Mouse (Mus musculus): Measurements from ENCODE around the gene Gm45234.
"Not testable (repeated sequence)": the region's sequence is repeated elsewhere in the genome, so short reads cannot be mapped to it uniquely, and the experiment has no call there.

The Gm45234 gene

DNA sequence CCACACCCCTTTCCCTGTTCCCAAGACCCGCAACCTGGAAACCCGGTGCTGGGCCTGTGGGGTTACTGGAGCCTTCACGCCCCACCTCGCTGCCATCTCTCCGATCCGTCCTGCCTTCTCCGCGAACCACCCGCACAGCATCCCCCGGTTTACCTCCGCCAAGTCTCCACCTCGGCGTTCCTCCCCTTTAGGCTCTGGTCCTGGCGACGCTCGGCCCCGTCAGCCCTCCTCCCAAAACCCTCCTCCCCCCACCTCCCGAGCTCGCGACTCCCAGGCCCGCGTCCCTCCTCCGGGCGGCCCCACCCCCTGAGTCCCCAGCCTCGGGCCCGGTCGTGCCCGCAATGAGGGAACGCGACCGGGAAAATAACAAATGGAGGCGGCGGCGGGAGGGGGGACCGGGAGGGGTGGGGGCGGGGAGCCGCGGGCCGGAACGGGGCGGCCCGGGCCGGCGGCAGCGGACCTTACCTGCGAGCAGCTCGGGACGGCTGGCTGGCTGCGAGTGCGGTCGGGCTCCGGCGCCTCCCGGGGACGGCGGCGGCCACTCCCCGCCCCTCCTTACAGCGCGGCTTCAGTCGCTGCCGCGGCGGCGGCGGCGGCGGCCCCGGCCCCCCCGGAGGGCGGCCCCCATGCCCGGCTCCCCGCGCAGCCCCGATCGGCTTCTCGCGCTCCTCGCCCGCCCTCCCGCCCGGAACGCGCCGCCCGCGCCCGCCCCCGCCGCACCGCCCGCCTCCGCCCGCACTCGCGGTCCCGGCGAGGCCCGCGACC is at the start of gene Gm45234, which contains the start of gene Atn1:
Gm45234 (minus strand) TSS at position 191 of the 765 bp plus-strand sequence.
Atn1 (minus strand) TSS at position 694 of the 765 bp plus-strand sequence.
- peak; percentile 72 for DNase-seq (ENCODE audit: low spot score)

GRCm38 (mm10) chr6:124804341-124804740 is 48.5 kb upstream of the Gm45234 start:
- DNase-seq (ENCODE audit: low spot score), result no peak

GRCm38 (mm10) chr6:124803691-124804090 is 47.9 kb upstream of the Gm45234 start:
- not testable (repeated sequence) for DNase-seq (ENCODE audit: low spot score)

DNA sequence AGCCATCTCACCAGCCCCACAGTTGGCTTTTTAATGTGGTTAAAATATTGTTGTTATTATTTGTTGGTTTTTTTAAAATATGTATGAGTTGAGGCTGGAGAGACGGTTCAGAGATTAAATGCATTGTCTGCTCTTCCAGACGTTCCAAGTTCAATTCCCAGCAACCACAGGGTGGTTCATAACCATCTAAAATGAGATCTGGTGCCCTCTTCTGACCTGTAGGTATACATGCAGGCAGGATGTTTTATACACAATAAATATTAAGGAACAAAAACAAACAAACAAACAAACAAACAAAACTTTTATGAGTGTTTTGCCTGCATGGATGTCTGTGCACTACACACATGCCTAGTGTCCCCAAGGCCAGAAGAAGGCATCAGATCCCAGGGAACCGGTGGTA is 47.2 kb upstream of the Gm45234 start:
- no peak for DNase-seq (ENCODE audit: low spot score)

DNA sequence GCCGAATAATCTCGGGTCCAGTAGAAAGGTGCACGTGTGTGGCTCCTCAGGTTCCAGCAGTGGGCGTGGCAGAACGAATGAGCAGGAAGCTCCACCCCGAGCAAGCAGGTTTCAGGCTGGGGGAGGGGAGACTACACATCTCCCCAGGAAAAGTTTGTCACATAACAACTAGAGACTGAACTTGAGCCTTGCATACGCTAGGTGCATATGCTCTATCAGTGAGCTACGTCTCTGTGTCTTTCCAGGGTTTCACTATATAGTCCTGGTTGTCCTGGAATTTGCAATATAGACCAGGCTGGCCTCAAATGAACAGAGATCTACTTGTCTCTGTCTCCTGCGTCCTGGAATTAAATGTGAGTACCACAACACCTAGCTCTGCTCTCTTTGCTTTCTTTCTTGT is 46.6 kb upstream of the Gm45234 start:
- DNase-seq (ENCODE audit: low spot score), result not testable (repeated sequence)

DNA sequence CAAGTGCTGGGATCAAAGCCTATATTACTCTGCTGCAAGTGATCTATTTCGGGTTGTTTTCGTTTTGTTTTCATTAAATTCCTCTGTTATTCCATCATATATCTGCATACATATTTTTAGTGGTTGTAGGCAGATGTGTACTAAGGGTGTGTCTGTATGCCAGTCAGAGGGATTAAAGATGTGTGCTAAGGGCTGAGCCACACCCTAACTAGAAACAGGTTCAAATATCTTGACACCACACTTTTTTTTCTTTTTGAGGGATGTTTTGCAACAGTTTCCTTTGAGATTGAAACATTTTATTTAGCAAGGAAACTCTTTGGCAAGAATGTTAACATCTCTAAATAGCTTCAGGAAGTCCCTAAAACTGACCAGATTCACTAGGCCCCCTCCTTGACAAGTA is 40.4 kb upstream of the Gm45234 start:
- DNase-seq (ENCODE audit: low spot score), result no peak

GRCm38 (mm10) chr6:124795781-124796180 is 40.0 kb upstream of the Gm45234 start:
- DNase-seq (ENCODE audit: low spot score), result no peak

DNA sequence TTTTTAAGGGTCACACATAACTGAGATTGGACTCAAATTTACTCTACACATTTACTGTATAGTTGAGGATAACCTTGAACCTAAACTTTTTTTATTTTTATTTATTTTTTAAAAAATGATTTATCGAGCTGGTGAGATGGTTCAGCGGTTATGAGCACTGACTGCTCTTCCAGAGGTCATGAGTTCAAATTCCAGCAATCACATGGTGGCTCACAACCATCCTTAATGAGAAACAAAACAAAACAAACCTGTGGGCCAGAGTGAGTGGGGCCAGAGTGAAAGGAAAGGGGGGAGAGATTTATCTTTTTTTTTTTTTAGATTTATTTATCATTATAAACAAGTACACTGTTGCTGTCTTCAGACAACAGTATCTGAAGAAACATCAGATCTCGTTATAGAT is 36.1 kb upstream of the Gm45234 start:
- DNase-seq (ENCODE audit: low spot score), result no peak

- no peak for DNase-seq (ENCODE audit: low spot score)
Observed at GRCm38 (mm10) chr6:124790121-124790520, 34.3 kb upstream of the Gm45234 start.

- no peak for DNase-seq (ENCODE audit: low spot score)
Observed at GRCm38 (mm10) chr6:124789519-124789918, 33.7 kb upstream of the Gm45234 start.

DNA sequence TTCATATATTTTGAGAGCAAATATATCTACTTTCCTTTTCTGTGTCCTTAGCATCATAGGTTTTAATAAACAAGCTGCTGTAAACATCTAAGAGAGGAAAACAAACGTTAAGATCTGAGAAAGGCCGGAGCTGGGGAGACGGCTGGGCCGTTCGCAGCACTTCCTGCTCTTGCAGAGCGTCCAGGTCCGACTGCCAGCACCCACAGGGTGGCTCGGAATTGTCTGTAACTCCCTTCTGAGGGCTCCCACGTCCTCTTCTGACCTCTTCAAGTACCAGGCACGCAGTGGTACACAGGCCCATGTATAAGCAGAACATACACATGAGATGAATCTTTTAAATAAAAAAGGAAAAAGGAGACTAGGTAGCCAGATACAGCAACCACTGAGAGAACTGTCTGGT is 31.9 kb upstream of the Gm45234 start:
- no peak for DNase-seq (ENCODE audit: low spot score)

- no peak for DNase-seq (ENCODE audit: low spot score)
Observed at GRCm38 (mm10) chr6:124786756-124787420, 31.1 kb upstream of the Gm45234 start.

DNA sequence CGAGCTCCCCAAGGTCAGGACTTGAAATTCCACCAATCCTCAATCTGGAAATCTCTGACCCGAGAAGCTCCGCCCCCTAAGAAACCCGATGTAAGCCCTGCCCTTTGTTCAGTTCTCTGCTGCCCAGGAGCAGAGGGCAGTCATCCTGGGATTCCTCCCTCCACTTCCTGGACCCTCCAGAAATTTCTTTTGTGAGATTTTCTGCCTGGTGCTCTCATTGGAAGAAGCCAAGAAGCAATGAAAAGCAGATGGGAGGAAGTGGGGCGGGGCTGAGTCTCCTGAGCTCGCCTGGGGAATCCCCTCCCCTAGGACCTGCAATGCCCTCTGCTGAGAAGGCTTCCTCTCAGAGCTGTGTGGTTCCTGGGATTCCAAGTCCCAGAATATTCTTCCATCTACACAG is 26.6 kb upstream of the Gm45234 start:
- DNase-seq (ENCODE audit: low spot score), result no peak

DNA sequence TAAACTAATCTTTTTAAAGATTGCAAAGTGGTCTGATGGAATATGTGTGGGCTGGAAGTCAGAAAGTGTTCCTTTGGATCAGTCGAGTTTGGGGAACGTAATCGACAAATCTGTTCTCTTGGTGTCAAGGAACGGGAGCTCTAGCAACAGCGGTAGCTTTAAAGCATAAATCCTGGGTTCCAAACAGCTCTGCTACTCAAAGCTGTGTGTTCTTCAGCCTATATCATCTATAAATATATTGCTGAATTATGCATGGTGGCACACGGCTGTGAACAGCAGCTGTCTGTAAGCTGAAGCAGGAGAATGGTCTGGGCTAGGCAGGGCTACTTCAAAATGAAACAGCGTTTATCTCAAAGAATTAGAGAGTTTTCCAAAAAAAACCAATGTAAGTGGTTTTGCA is 25.1 kb upstream of the Gm45234 start:
- DNase-seq (ENCODE audit: low spot score), result no peak

DNA sequence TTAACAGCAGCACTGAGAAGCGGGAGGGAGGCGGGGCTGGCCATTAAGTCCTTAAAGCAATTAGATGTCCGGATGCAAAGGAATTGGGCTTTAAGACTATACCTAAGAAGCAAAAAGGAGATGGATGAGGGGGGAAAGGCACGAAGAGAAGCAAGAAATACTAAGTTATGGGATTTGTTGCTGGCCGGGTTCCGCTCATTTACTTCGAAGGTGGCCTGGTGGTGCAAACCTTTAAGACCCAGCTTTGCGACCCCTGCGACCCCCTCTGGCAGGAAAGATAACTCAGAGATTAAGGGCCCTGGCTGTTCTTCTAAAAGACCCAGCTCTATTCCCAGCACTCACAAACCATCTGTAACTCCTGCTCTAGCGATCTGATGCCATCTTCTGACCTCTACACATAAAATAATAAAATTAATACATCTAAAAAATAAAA is 24.2 kb upstream of the Gm45234 start:
- no peak for DNase-seq (ENCODE audit: low spot score)

- DNase-seq (ENCODE audit: low spot score), result no peak
Observed at GRCm38 (mm10) chr6:124779222-124779983, 23.6 kb upstream of the Gm45234 start, which contains the start of gene Lrrc23. TSS of gene Lrrc23 (minus strand) at chr6:124779727.

DNA sequence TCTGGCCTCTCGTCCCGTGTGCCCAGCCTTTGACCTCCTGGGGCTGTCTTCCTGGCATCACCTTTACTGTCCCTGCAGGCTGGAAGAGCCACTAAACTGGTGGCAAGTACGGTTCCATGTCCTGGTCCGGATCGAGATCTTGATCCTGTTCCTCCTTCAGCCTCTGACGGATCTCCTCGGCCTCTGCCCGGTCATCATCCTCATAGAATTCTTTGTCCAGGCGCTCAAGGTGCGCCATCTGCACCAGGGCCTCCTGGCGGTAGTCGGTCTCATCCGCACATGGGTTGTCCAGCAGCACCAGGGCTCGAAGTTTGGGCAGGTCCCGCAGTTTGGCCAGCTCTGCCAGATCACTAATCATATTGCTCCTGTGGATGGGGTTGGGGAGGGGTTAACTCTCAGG is 14.7 kb upstream of the Gm45234 start:
- no peak for DNase-seq (ENCODE audit: low spot score)

DNA sequence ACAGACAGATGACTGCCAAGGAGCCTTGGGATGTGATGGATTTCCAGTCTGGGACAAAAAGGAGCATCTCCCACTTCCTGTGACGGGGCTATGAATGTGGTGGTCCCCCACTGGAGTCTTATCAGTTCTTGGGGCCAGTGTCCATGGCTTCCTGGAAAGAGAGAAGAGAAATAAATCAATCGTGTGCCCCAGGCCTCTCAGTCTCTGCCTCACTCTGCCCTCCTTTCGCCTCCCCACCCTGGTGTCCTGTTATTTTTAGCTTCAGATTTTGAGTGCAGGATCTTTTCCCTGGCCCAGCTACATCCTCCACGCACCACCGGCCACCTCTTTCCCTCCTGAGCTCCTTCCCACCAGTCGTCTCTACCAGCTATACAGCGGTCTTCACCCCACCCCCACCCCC is 14.2 kb upstream of the Gm45234 start:
- DNase-seq (ENCODE audit: low spot score), result no peak

DNA sequence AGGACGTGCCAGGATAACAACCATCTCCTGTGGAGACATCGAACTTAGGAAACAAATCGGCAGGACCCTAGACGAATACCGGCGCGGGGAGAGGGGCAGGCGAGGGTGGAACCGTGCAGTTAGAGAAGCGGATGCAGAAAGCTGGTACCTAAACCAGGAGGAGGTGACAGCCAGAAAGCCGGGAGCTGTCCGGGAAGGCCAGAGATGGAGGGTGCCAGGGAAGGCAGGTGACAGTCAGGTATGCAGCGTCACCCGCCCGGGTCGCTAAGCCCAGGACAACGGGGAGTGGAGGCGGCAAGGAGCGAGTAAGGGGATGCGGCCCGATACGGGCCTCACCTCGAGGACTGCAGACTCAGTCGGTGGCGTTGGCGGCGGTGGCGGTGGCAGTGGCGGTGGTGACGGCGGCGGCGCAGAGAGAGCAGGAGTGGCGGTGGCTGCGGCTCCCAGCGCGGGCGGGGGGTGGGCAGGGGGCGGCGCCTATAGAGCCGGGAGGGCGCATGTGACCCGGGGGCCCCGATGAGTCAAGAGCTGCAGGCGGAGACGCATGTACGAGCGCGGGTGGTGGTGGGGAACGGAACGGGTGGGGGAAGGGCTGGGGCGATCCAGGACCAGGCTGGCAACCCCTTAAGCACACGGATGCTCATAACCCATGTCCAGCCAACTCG is 13.4 kb upstream of the Gm45234 start, which contains the start of gene Eno2:
Eno2 (minus strand) TSS at position 573 of the 665 bp plus-strand sequence.
- no peak for DNase-seq (ENCODE audit: low spot score)

GRCm38 (mm10) chr6:124768704-124769044 is 12.9 kb upstream of the Gm45234 start:
- DNase-seq (ENCODE audit: low spot score), result no peak

GRCm38 (mm10) chr6:124767920-124768703 is 12.3 kb upstream of the Gm45234 start:
- DNase-seq (ENCODE audit: low spot score), result no peak

All from testis, postnatal 14 days (tissue).